Mouse (Mus musculus) cortical plate, adult 2 months (tissue): ENCODE measurements at regions not wholly inside any gene's neighbourhood (a gene's known extent, or its start where the extent isn't known, plus 50 kb on each side); places are given as distances from the start of the nearest gene placed in this dataset.
A peak's percentile ranks its signal among the peaks of the same experiment; 100 is the strongest.

ENCODE experiments used
- H3K27ac ChIP-seq: fragments of 200-500 bp; 2 replicates; pipeline ENCODE4 v1.5.1; 2012; ENCODE audit warnings: low read length, control low read depth, inconsistent platforms; ENCODE audit not compliant: insufficient read depth
- H3K4me1 ChIP-seq: fragments of 200-500 bp; 2 replicates; pipeline ENCODE4 v1.6.1; 2011; ENCODE audit warnings: low read length; ENCODE audit not compliant: control insufficient read depth, insufficient read depth
- H3K4me3 ChIP-seq: fragments of 200-500 bp; 2 replicates; pipeline ENCODE4 v1.5.1; 2011; ENCODE audit warnings: mild to moderate bottlenecking, low read length, control low read depth; ENCODE audit not compliant: insufficient read depth
- CTCF ChIP-seq: fragments of 200-500 bp; IDR thresholded peaks from 2 replicates; pipeline ENCODE4 v1.5.1; 2011; ENCODE audit warnings: mild to moderate bottlenecking, control low read depth, low read length; ENCODE audit not compliant: insufficient read depth; ENCODE audit errors: extremely low read depth
- POLR2A ChIP-seq: fragments of 200-500 bp; IDR thresholded peaks from 2 replicates; pipeline ENCODE4 v1.6.1; 2011; ENCODE audit warnings: mild to moderate bottlenecking, low read length, control low read depth; ENCODE audit not compliant: insufficient read depth; ENCODE audit errors: extremely low read depth

DNA sequence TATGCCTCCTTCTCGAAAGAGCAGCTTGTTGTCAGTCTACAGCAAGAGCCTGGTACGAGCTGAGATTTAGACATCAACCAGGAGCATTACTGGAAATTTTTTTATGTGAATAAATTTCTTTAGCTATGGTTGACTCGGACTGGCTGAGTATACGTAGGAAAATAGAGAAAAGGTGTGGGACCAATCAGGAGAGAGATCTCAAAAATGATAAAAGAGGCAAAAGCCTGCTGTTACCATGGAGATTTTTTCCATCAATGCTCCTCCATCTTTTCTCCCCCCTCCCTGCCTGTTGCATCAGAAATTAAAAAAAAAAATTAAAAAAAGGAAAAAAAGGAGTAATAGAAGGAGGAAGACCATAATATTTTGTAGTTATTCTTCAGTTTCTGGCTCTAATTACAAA lies 890.3 kb upstream of the Snrpn start:
- no peak overlapping the region for H3K27ac ChIP-seq
- H3K4me1 ChIP-seq = no peaks in the 10 kb centered on the region
- peak overlapping the region; percentile 63 for H3K4me3 ChIP-seq
- TF ChIP-seq POLR2A = no peak
- TF ChIP-seq CTCF = no peak
